Mouse (Mus musculus) c-Kit-positive CD71-positive TER-119-positive erythroid progenitor cells, embryonic 14.5 days (primary cell): ENCODE measurements at regions not wholly inside any gene's neighbourhood (a gene's known extent, or its start where the extent isn't known, plus 50 kb on each side); places are given as distances from the start of the nearest gene placed in this dataset.

Experiments
- DNase-seq: peaks from one replicate; pipeline ENCODE4 v3.0.0-alpha.2; 2013; ENCODE audit warnings: low spot score

DNA sequence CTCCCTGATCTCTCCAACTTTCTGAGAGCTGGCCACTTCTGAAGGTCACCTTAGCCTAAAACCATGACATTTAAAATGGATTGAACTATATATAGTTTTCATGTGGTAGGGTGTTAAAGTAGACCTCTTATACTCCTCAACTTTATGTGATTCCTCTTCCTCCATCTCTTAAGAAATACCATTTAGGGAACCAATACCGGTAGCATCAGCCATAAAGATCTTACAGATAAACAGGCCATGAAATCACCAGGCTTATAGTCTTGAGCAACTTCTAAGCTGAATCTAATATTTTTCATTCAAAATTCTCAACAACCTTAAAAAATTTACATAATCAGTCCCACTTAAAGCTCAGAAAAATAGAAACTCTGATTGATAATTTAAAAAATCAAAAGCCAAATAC lies 56.2 kb downstream of the Rpl36a-ps1 start:
- DNase-seq, result no peak

DNA sequence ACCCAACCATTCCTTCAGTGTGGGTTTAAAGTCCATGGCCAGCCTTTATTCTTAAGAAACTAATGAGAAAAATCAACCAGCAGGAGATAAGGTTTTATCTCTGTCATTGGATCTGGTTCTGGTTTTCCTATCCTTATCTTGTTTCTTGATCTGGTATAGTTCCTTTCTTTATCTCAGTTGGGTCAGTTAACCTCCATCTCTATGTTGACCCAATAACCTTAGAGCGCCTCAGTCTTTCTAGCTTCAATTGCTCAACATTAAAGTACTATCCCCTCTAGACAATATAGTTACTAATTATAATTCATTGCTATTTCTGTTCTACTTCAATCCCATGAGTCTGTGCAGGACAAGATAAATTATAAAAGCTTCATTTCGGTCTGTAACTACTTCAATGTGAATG lies 56.7 kb downstream of the Rpl36a-ps1 start:
- no peak for DNase-seq

DNA sequence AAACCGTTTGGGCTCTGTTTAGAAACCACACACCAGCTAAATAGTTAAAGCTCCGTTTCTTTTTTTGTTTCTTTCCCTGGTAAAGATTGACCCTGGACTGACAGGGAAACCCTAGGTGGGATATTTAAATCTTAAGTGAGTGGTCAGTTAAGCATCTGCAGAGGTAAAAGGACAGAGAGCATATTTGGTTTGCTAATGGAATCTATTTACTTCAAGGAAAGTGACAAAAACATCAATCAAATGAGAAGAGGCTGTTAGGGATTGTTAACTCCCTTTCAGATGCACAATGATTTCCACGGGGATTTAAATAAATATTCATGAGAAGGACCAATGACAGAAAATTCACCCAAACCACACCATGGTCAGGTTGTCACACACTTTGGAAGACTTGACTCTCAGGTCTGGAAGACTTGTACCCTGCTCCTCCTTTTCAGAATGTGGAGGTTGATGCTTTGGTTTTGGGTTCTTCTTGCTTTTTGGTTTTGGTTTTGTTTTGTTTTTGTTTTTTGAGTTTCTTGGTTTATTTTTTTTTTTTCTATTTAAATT lies 60.7 kb downstream of the Rpl36a-ps1 start:
- no peak for DNase-seq

DNA sequence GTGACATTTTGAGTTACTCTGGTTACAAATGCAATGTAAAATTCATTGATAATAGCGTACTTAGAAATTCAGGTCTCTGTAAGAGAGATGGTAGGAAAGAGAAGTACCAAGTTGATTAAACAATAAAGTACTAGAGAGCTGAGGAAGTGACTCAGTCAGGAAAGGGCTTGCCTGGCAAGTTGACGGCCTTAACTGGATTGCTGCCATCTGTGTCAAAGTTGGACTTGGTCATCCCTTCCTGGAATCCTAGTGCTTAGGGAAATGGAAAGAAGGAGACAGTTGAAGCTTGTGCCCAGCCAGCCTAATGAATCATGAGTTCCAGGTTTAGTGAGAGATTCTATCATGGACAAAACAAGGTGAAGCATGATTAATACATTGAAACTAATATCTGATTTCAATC lies 64.8 kb downstream of the Rpl36a-ps1 start:
- no peak for DNase-seq

- DNase-seq, result no peak
Measured at GRCm38 (mm10) chr14:98908234-98908633, 85.9 kb downstream of the Rpl36a-ps1 start.

GRCm38 (mm10) chr14:98898876-98899275 lies 95.2 kb downstream of the Rpl36a-ps1 start:
- DNase-seq, result no peak

- no peak for DNase-seq
Measured at GRCm38 (mm10) chr14:98897390-98897789, 96.7 kb downstream of the Rpl36a-ps1 start.

- DNase-seq, result no peak
Measured at GRCm38 (mm10) chr14:98895933-98896332, 98.2 kb downstream of the Rpl36a-ps1 start.

- no peak for DNase-seq
Measured at GRCm38 (mm10) chr14:98892670-98893069, 101.4 kb downstream of the Rpl36a-ps1 start.

GRCm38 (mm10) chr14:98891252-98891947 lies 102.7 kb downstream of the Rpl36a-ps1 start:
- DNase-seq, result no peak

DNA sequence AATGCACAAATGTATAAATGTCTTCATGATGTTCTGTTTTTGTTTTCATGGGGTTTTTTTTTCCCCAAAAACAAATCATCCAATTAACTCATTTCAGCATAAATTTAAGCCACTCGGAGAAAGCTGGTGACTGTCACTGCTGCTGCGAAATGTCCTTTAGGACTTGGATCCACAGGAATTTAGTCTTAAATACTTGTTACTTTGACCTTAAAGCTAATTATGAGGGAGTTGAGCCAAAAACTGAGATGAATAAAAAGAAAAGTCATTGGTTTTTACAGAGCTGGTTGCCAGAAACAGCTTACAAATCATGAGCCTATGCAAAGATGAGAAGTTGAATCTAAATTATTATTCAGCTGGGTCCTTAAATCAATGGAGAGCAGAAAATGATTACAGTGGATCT lies 106.5 kb downstream of the Rpl36a-ps1 start:
- DNase-seq, result no peak

DNA sequence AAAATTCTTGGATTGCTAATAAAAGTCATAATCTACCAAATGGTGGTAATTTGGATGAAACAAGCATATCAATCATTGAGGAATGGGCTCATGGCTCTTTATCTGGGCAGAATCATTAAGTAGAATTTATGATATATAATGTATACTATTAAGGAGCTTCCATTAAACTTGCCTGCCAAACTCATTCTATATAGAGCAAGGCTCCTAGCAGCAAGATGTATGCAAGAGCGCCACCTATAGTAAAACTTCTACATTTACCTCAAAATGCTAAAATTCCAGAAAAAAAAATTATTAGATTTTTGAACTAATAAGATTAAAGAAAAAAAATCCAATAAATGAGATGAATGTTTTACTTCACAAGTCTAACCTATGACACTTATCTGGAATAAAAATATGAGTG lies 107.1 kb downstream of the Rpl36a-ps1 start:
- peak; percentile 3 for DNase-seq

DNA sequence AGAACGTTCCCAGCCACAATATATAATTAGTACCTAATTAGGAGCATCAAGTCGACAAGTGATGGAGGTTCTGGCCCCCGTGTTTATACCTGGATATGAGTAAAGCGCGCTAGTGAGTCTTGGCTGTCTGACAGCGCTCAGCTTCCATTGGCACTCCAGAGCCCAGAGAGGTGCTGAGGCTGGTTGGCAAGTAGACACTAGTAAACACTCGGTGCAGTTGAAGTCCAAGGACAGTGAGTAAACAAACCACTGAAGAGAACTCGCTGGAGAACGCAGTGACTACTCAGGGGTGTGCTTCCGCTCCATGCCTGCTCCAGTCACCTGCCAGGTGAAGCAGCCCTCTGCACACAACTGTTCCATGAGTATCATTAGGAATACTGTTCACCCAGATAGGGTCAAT lies 111.5 kb downstream of the Rpl36a-ps1 start:
- no peak for DNase-seq

DNA sequence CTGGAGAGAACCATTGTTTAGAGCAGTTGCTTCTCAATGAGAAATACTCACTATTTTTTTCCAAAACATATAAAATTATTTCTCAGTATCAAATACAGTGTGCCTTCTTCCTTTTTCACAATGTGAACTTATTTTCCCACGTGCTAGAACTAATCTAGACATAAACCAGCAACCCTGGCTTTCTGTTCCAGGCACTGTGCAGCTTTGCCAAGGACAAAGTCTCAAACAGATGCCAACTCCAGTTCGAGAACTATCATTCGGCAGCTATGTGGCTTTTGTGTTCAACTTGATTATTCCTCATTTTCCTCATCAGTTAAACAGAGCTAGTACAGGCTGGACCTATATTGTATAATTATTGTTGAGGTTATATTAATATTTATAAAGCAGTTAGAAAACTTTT lies 116.2 kb downstream of the Rpl36a-ps1 start:
- DNase-seq, result no peak

DNA sequence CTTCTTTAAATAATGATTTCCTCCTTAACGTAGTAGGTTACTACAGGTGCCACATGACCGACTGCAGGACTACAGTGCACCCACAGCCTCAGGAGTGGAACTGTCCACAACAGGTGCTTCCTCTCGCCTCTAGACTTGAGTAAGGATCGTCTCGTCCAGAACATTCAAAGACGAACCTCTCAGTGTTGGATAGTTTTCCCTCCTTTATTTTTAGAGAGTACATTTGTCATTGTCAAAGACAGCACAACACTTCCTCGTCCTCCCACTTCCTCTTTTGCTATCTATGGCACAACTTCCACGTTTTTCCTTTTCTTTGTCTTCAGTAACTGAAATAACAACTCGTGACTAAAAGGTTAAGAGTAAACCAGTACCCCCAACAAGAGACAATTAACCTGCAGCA lies 120.7 kb downstream of the Rpl36a-ps1 start:
- no peak for DNase-seq

GRCm38 (mm10) chr14:98869888-98870287 lies 124.2 kb downstream of the Rpl36a-ps1 start:
- peak; percentile 1 for DNase-seq

- DNase-seq, result no peak
Measured at GRCm38 (mm10) chr14:98866880-98867279, 127.2 kb downstream of the Rpl36a-ps1 start.

DNA sequence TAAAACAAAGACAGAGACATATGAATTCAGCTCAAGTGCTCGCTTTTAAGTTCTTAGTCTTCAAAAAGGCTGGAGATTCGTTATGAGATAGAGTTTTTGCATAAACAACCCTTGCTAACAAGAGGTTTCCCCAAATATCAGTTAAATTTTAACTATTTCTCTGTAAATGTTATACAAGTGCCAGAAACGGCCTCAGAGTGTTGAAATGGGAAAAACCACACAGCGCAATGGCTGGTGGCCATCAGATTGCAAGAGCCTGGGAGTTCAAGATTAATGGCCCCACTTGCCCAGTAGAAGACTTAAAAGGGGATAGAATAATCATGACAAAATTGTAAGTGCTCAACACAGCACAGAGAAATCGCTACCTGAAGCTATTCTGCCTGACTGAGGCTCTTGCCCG lies 130.1 kb downstream of the Rpl36a-ps1 start:
- no peak for DNase-seq

DNA sequence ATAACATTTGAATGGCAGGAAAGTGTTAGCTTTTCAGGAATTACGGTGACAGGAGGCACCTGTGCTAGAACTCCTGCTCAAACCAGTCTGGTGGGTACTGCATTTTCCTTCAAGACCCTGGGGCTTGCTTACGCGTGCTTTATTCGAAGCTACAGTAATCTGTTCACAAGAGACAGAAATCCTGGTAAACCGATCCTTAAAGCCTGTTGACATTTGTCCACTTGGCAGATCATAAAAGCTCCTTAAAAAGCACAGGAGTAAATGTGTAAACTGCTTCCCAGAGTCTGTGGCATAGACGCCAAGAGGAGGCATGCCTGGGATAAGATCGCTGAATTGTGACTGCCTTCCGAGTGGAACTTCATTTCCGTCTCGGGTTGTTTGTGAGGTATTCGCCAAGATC lies 130.5 kb downstream of the Rpl36a-ps1 start:
- no peak for DNase-seq

GRCm38 (mm10) chr14:98862095-98862735 lies 131.9 kb downstream of the Rpl36a-ps1 start:
- DNase-seq, result no peak

- DNase-seq, result no peak
Measured at GRCm38 (mm10) chr14:98858801-98859200, 135.3 kb downstream of the Rpl36a-ps1 start.

DNA sequence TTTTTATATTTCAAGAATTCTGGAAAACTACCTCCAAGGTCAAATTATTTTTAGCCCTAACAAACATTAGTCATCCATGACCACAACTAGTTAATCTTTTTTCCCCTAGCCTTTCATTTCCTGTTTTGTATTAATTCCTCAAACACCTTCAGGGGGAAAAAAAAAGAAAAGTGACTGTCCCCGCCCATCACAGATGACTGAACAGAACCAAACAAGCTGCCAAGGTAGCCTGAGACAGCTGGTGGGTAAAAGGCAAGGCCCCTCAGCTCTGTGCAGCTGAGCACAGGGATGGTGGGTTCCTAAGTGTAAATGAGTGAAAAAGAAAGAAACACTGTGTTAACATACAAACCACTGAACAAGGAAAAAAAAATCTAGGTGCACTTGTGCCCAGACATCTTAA lies 145.6 kb downstream of the Rpl36a-ps1 start:
- DNase-seq, result no peak

GRCm38 (mm10) chr14:98844221-98844620 lies 149.9 kb downstream of the Rpl36a-ps1 start:
- DNase-seq, result no peak

DNA sequence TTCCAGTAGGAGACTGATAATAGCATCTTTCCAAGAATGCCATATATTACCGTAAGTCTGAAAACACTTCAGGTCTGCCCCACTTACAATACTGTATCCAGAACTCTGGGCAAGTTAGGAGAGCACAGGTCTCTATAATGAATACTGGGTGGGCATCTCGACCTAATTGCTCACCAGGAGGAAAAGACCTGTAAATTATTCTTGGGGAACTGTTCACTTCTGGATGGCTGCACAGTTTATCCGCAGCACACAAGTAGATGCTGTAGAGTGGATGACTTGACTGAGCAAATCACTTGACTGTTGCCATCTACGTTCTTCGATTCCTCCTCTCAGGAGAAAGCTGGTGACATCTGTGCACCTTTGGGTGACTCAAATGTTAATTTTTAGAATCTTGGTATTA lies 159.8 kb downstream of the Rpl36a-ps1 start:
- no peak for DNase-seq
